Mouse (Mus musculus) cerebellum, adult 8-10 months (tissue): Measurements from ENCODE around the gene Tubb4b.

Experiments
- DNase-seq: peaks from one replicate; pipeline ENCODE4 v3.0.0; 2022

Gene Tubb4b

GRCm38 (mm10) chr2:25185625-25186574, 38.6 kb downstream of the Tubb4b start:
- no peak for DNase-seq

GRCm38 (mm10) chr2:25184496-25184895, 40.0 kb downstream of the Tubb4b start:
- DNase-seq, result no peak

GRCm38 (mm10) chr2:25183336-25183735, 41.2 kb downstream of the Tubb4b start:
- no peak for DNase-seq

GRCm38 (mm10) chr2:25182664-25183063, 41.8 kb downstream of the Tubb4b start:
- no peak for DNase-seq

- no peak for DNase-seq
These were observed 42.6 kb downstream of the Tubb4b start for GRCm38 (mm10) chr2:25181891-25182397.

- peak; percentile 36 for DNase-seq
These were observed 43.3 kb downstream of the Tubb4b start for GRCm38 (mm10) chr2:25180973-25181890.

GRCm38 (mm10) chr2:25180478-25180903, 44.0 kb downstream of the Tubb4b start, which contains the start of gene Nrarp:
TSS of gene Nrarp (plus strand) at chr2:25180758.
- DNase-seq, result peak; percentile 82

- no peak for DNase-seq
These were observed 44.8 kb downstream of the Tubb4b start for GRCm38 (mm10) chr2:25179566-25180217.

- no peak for DNase-seq
These were observed 46.1 kb downstream of the Tubb4b start for GRCm38 (mm10) chr2:25178285-25178972.

GRCm38 (mm10) chr2:25177685-25178084, 46.8 kb downstream of the Tubb4b start:
- DNase-seq, result no peak

- no peak for DNase-seq
These were observed 47.4 kb downstream of the Tubb4b start for GRCm38 (mm10) chr2:25177076-25177475.

GRCm38 (mm10) chr2:25176573-25176972, 47.9 kb downstream of the Tubb4b start:
- no peak for DNase-seq

GRCm38 (mm10) chr2:25175690-25176078, 48.8 kb downstream of the Tubb4b start:
- no peak for DNase-seq

GRCm38 (mm10) chr2:25174866-25175689, 49.4 kb downstream of the Tubb4b start:
- no peak for DNase-seq

- no peak for DNase-seq
These were observed 50.7 kb downstream of the Tubb4b start for GRCm38 (mm10) chr2:25173821-25174220.

GRCm38 (mm10) chr2:25172629-25173028, 51.9 kb downstream of the Tubb4b start:
- DNase-seq, result no peak
